Mouse (Mus musculus): ENCODE data around the gene Nrxn2.

The Nrxn2 gene

GRCm38 (mm10) chr19:6542367-6543034 is 124.0 kb downstream of the Nrxn2 start, which contains the start of gene Slc22a12:
Slc22a12 (minus strand) TSS chr19:6543032.
- no peak for DNase-seq (ENCODE audit: low read depth)

GRCm38 (mm10) chr19:6543035-6543383 is 124.5 kb downstream of the Nrxn2 start:
- DNase-seq (ENCODE audit: low read depth), result no peak

GRCm38 (mm10) chr19:6543518-6543917 is 125.0 kb downstream of the Nrxn2 start:
- no peak for DNase-seq (ENCODE audit: low read depth)

GRCm38 (mm10) chr19:6544712-6545111 is 126.2 kb downstream of the Nrxn2 start:
- no peak for DNase-seq (ENCODE audit: low read depth)

GRCm38 (mm10) chr19:6545481-6545880 is 127.0 kb downstream of the Nrxn2 start:
- DNase-seq (ENCODE audit: low read depth), result no peak

- DNase-seq (ENCODE audit: low read depth), result peak; percentile 87
Measured at GRCm38 (mm10) chr19:6546096-6546495, 127.6 kb downstream of the Nrxn2 start.

GRCm38 (mm10) chr19:6547801-6548200 is 129.3 kb downstream of the Nrxn2 start:
- no peak for DNase-seq (ENCODE audit: low read depth)

GRCm38 (mm10) chr19:6548431-6549410 is 130.2 kb downstream of the Nrxn2 start:
- DNase-seq (ENCODE audit: low read depth), result no peak

- no peak for DNase-seq (ENCODE audit: low read depth)
Measured at GRCm38 (mm10) chr19:6549566-6549965, 131.0 kb downstream of the Nrxn2 start.

- DNase-seq (ENCODE audit: low read depth), result no peak
Measured at GRCm38 (mm10) chr19:6551215-6551614, 132.7 kb downstream of the Nrxn2 start.

GRCm38 (mm10) chr19:6552302-6553028 is 133.9 kb downstream of the Nrxn2 start:
- DNase-seq (ENCODE audit: low read depth), result peak; percentile 49

- DNase-seq (ENCODE audit: low read depth), result no peak
Measured at GRCm38 (mm10) chr19:6553174-6553573, 134.6 kb downstream of the Nrxn2 start.

GRCm38 (mm10) chr19:6553819-6554582 is 135.5 kb downstream of the Nrxn2 start:
- peak; percentile 24 for DNase-seq (ENCODE audit: low read depth)

GRCm38 (mm10) chr19:6559576-6559975 is 141.0 kb downstream of the Nrxn2 start:
- DNase-seq (ENCODE audit: low read depth), result no peak

GRCm38 (mm10) chr19:6560246-6560815 is 141.8 kb downstream of the Nrxn2 start:
- DNase-seq (ENCODE audit: low read depth), result peak; percentile 32

- no peak for DNase-seq (ENCODE audit: low read depth)
Measured at GRCm38 (mm10) chr19:6565136-6565535, 146.6 kb downstream of the Nrxn2 start.

GRCm38 (mm10) chr19:6566450-6566849 is 147.9 kb downstream of the Nrxn2 start:
- no peak for DNase-seq (ENCODE audit: low read depth)

GRCm38 (mm10) chr19:6569021-6569420 is 150.5 kb downstream of the Nrxn2 start:
- DNase-seq (ENCODE audit: low read depth), result no peak

GRCm38 (mm10) chr19:6569561-6569960 is 151.0 kb downstream of the Nrxn2 start:
- DNase-seq (ENCODE audit: low read depth), result no peak

- no peak for DNase-seq (ENCODE audit: low read depth)
Measured at GRCm38 (mm10) chr19:6571476-6571875, 152.9 kb downstream of the Nrxn2 start.

GRCm38 (mm10) chr19:6572001-6572400 is 153.5 kb downstream of the Nrxn2 start:
- DNase-seq (ENCODE audit: low read depth), result no peak

Data from NIH3T3 (cell line).